Mouse (Mus musculus): ENCODE data around the gene Sfi1.
"Not testable (repeated sequence)": the region's sequence is repeated elsewhere in the genome, so short reads cannot be mapped to it uniquely, and the experiment has no call there.

The Sfi1 gene

DNA sequence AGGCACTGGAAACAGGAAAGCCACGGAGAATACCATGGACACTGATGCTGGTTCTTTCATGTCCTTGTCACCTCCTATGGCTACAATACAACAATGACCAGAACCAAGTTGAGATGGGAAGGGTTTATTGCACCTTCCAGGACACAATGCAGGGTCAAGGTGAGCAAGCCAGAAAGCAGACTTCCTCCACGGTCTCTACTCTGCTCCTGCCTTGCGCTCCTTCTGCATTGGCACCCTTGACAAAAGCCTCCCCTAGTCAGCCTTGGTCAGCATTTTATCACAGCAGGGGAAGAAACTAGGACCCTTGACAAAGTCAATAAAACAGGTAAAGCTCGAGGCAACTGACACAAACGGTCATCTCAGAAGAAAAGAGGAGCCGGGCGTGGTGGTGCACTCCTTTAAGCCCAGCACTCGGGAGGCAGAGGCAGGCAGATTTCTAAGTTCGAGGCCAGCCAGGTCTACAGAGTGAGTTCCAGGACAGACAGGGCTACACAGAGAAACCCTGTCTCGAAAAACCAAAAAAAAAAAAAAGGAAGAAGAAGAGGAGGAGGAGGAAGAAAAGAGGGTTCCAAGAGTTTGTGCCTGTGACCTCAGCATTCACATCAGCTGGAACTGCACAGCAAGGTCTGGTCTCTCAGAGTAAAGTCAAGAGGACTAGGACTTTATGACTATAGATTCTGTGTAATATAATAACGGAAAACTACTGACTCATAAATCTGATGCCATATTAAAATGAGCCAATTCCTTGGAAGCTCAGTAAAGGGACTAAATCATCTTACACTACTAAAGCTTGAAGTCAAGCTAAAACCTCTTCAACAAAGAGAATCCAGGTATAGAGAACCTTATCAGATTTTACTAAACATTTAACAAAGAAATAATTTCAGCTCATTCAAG lies 19.6 kb downstream of the Sfi1 start:
- DNase-seq, result peak; percentile 42

DNA sequence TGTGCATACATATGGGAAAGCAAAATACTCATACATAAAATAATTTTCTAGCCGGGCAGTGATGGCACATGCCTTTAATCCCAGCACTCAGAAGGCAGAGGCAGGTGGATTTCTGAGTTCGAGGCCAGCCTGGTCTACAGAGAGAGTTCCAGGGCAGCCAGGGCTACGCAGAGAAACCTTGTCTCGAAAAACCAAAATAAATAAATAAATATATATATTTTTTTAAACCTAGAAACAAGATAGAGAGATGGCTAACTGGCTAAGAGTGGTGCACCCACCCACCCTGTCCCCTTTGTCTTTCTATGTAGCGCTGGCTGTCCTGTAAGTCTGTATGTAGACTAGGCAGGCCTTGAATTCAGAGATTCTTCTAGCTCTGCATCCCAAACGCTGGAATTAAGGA lies 20.7 kb downstream of the Sfi1 start:
- not testable (repeated sequence) for DNase-seq

- not testable (repeated sequence) for DNase-seq
Observed at GRCm38 (mm10) chr11:3171931-3172330, 21.3 kb downstream of the Sfi1 start.

DNA sequence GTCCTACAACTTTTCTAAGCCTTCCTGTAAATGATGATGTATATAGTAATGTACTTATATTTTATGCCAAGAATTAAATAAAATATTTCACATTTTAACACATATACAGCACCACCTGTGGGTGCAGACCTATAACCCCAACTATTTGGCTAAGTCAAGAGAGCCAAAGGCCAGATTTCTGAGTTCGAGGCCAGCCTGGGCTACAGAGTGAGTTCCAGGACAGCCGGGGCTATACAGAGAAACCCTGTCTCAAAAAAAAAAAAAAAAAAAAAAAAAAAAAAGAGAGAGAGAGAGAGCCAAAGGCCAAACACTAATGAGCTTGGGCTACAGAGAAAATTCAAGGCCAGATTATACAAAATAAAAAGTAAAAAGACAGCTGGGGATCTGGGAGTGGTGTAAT lies 24.2 kb downstream of the Sfi1 start:
- DNase-seq, result not testable (repeated sequence)

- DNase-seq, result not testable (repeated sequence)
Observed at GRCm38 (mm10) chr11:3167571-3168001, 25.7 kb downstream of the Sfi1 start.

GRCm38 (mm10) chr11:3167129-3167528 lies 26.1 kb downstream of the Sfi1 start:
- not testable (repeated sequence) for DNase-seq

- not testable (repeated sequence) for DNase-seq
Observed at GRCm38 (mm10) chr11:3166321-3166720, 26.9 kb downstream of the Sfi1 start.

GRCm38 (mm10) chr11:3165210-3165782 lies 28.0 kb downstream of the Sfi1 start:
- DNase-seq, result not testable (repeated sequence)

- DNase-seq, result not testable (repeated sequence)
Observed at GRCm38 (mm10) chr11:3163661-3164060, 29.6 kb downstream of the Sfi1 start.

GRCm38 (mm10) chr11:3163122-3163521 lies 30.1 kb downstream of the Sfi1 start:
- not testable (repeated sequence) for DNase-seq

GRCm38 (mm10) chr11:3162236-3162897 lies 30.9 kb downstream of the Sfi1 start:
- not testable (repeated sequence) for DNase-seq

DNA sequence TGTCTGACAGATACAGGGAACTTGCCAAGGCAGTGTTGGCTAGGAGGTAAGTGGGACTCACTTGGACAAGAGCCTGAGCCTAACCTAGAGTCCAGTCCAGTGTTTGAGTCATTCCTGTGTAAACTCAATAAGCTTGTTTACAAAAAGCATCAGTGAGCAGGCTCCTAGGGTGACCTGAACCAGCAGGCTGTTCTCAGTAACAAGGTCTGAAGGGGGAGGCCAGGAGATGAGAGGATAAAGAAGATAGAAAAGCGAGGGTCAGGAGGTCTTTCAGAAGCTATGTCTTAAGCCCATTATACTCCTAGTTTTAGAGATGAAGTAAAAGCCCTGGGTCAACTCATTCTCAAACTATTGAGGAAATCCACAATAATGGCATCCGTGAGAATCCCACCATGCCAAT lies 31.9 kb downstream of the Sfi1 start:
- DNase-seq, result not testable (repeated sequence)

DNA sequence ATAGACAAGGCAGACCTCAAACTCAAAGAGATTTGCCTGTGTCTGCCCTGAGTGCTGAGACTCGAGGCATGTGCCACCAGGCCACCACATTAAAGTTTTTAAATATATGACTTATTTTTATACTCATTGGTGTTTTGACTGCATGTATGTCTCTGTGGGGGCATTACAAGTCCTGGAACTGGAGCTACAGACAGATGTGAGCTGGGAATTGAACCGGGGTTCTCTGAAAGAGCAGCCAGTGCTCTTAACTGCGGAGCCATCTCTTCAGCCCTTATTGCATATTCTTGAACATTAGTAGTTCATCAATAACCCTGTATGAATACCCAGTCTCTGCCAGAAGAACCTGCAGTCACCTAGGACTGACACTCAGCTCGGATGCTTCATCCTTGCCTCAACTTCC lies 34.5 kb downstream of the Sfi1 start:
- not testable (repeated sequence) for DNase-seq

DNA sequence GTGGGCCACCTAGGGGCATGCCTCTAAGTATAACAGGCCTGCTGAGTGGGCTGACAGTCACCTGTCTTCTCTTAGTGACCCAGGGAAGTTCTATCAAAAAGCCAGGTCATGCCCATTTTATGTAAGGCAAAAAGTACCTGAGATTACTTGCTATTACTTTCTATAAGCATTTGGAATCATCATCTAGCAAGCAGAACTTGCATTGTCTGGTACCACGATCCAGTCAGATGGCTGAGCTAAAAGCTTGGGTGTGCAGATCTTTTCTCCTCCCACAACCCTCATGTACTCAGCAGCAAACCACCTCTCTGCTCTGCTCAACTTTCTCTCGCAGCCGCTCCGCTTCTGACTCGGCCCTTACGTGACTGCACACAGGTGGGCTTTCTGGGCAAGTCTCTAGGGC lies 35.3 kb downstream of the Sfi1 start:
- not testable (repeated sequence) for DNase-seq

DNA sequence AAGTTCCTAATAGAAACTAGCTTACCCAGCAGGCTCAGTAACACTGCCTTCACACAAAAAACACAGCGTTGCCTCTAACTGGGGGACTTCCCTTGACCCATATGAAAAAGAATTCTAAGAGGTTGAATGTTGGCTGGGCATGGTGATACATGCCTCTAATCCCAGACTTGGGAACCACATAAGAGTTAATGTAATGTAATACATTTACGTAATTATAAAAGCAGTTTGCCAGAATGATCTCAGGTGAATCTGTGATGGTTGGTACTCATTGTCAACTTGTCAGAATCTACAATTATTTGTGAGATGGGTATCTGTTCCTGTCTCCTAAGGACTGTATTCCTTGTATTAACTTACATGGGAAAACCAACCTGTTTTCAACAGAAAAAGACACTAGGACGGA lies 36.3 kb downstream of the Sfi1 start:
- not testable (repeated sequence) for DNase-seq

GRCm38 (mm10) chr11:3153666-3154397 lies 39.4 kb downstream of the Sfi1 start:
- not testable (repeated sequence) for DNase-seq

DNA sequence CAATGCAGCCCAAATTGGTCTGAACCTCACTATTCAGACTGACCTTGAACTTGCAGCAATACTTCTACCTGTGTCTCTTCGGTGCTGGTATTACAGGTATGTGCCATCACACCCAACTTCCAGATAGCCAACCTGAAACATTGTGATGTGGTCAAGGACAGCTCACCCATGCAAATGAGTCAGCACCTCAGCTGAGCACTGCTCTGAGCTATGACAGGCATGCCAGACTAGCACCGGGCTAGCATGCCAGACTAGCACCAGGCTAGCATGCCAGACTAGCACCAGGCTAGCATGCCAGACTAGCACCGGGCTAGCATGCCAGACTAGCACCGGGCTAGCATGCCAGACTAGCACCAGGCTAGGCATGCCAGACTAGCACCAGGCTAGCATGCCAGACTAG lies 41.9 kb downstream of the Sfi1 start:
- not testable (repeated sequence) for DNase-seq

DNA sequence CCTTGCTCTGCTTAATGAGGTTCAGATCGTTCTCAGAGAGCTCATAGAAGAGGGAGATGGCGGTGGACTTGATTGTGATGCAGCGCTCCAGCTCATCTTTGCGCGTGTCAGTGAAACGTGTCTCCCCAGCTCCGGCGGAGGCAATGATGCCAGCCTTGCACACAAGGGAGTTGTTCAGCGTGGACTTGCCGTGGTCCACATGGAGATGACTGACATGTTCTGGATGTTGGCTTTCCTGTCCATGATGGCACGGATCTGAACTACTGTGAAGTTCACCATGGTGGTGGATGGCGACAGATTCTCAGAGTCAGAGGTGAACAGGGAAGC lies 42.6 kb downstream of the Sfi1 start:
- not testable (repeated sequence) for DNase-seq

DNA sequence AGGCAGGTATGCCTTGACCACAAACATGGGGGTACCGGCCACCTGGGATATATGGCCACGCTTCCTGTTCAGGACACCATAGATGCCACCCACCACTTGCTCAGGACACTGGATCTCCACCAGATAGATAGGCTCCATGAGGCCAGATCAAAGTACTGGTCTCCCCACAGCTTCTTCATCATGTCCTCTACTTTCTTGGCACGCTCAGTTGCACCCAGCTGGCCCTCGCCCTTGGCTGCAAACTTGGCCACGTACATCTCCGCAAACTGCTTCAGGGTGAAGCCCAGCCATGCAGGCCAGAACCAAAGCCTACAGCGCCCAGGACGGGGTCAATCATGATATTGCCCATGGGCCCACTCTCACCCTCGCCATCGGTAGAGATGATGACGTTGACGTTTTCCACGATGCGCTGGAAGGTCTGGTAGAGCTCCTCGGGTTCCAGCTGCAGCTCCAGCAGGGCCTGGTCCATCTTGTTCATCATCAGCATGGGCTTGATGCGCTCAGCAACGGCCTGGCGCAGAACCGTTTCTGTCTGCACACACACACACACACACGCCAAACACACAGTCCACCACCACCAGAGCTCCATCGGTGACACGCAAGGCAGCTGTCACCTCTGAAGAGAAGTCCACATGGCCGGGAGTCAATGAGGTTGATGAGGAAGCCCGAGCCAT lies 43.1 kb downstream of the Sfi1 start:
- DNase-seq, result peak; percentile 42

DNA sequence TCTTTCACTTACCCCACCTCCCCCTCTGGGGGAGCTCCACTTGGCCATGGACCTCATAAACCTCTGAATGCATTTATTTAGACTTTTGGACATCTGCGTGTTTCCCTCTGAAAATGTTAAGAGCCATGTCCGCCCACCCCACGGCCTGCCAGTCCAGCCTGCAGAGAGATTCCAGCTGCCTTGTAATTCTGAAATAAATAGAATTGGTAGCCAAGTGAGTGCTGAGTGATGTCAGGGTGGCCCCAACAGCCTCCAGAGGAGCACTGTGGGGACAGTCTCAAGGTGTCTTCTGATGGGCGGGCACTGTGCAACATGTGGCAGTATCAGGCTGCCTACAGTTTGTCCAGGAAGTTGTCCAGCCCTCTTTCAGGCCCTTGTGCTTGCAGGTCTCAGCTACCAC lies 43.8 kb downstream of the Sfi1 start:
- not testable (repeated sequence) for DNase-seq

DNA sequence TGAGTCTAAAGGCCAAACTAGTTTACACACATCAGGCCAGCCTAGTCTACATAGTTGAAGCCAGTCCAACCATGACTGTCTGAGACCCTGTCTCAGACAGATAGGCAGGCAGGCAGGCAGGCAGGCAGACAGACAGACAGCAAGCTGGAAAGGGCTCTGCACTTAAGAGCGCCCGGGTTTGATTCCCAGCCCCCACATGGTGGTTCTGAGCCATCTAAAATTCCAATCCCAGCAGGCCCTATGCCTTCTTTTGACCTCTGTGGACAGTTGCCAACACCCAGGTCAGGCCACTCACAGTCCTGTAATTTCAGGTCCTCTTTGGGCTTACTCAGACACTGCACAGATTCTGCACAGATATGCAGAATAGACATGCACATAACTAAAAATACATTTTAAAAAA lies 46.5 kb downstream of the Sfi1 start:
- not testable (repeated sequence) for DNase-seq

Measured in right cerebral cortex, postnatal 14 days (tissue).